Mouse (Mus musculus) midbrain, embryonic 12.5 days (tissue): ENCODE results near the gene Braf. TPM values are rescaled to one million over a fixed set of nuclear protein-coding genes. Genes with fewer than 3 reads are reported as not detected.
A peak's percentile ranks its signal among the peaks of the same experiment; 100 is the strongest.
"Not testable (repeated sequence)": the region's sequence is repeated elsewhere in the genome, so short reads cannot be mapped to it uniquely, and the experiment has no call there.

Source experiments
- ATAC-seq: fragments of 200-750 bp; cut with Nextera tagmentation; 2 replicates; pipeline ENCODE4 v1.8.0; 2017; ENCODE audit warnings: low read depth, moderate TSS enrichment, moderate library complexity; ENCODE audit not compliant: low FRiP score
- H3K27ac ChIP-seq: fragments of 300-500 bp; sonication (generic); replicated peaks from 2 replicates; pipeline ENCODE4 v1.5.1; 2016; ENCODE audit warnings: mild to moderate bottlenecking
- H3K27me3 ChIP-seq: fragments of 300-500 bp; sonication (generic); 2 replicates; pipeline ENCODE4 v1.6.1; 2016; ENCODE audit warnings: mild to moderate bottlenecking
- H3K36me3 ChIP-seq: fragments of 300-500 bp; sonication (generic); 2 replicates; pipeline ENCODE4 v1.6.1; 2016
- H3K4me1 ChIP-seq: fragments of 300-500 bp; sonication (generic); 2 replicates; pipeline ENCODE4 v1.6.1; 2016
- H3K4me2 ChIP-seq: fragments of 300-500 bp; sonication (generic); replicated peaks from 2 replicates; pipeline ENCODE4 v1.6.1; 2016; ENCODE audit warnings: mild to moderate bottlenecking, moderate library complexity
- H3K4me3 ChIP-seq: fragments of 300-500 bp; sonication (generic); 2 replicates; pipeline ENCODE4 v1.5.1; 2016; ENCODE audit warnings: mild to moderate bottlenecking
- H3K9ac ChIP-seq: fragments of 300-500 bp; sonication (generic); replicated peaks from 2 replicates; pipeline ENCODE4 v1.6.1; 2016; ENCODE audit warnings: mild to moderate bottlenecking, moderate library complexity
- H3K9me3 ChIP-seq: fragments of 300-500 bp; sonication (generic); 2 replicates; pipeline ENCODE4 v1.6.1; 2016; ENCODE audit warnings: mild to moderate bottlenecking
- WGBS: fragments of 180-500 bp; shearing (Covaris S2); methylation state at CpG from one replicate; pipeline ENCODE4 v1.1.7; 2016; 5-methylcytosine and 5-hydroxymethylcytosine counted together
- polyA plus RNA-seq: library from polyadenylated mRNA; unstranded; fragments of >200 nt; fragmentation: Nextera tagmentation; extraction: Ambion mirVana; gene quantifications from 2 replicates; pipeline ENCODE4 v1.2.1, GENCODE M21; 2016

Braf gene
- polyA plus RNA-seq = 25.0 and 28.6 TPM in 2 replicates

GRCm38 (mm10) chr6:39724866-39725711, at the start of gene Braf:
Gene Braf, minus strand, starts transcription at chr6:39725463.
- Histone ChIP-seq H3K9ac (peak within 1 kb of the TSS; percentile 89), H3K9me3 (no peaks in the 10 kb centered on the region), H3K36me3 (no peaks in the 10 kb centered on the region), H3K27ac (peak within 1 kb of the TSS; percentile 96), H3K4me1 (peaks cover 25% of the 10 kb centered on the region), H3K4me2 (peak within 1 kb of the TSS; percentile 94), H3K4me3 (peak within 1 kb of the TSS; percentile 74), H3K27me3 (no peaks in the 10 kb centered on the region)
- ATAC-seq = peak; percentile 91
- WGBS = under 1% methylated on average over 52 of the region's 101 CpGs

GRCm38 (mm10) chr6:39775029-39775428, 49.8 kb upstream of the Braf start:
- H3K27ac ChIP-seq = no peak overlapping the region
- H3K4me1 ChIP-seq = no peaks in the 10 kb centered on the region
- H3K27me3 ChIP-seq = peaks cover under 1% of the 10 kb centered on the region; the same call in 1 of the 2 replicates
- no peak overlapping the region for H3K4me3 ChIP-seq
- ATAC-seq = no peak
- 95% methylated on average over 9 of the region's 9 CpGs for WGBS
- no peak overlapping the region for H3K9ac ChIP-seq
- H3K36me3 ChIP-seq = no peaks in the 10 kb centered on the region
- H3K4me2 ChIP-seq = no peak overlapping the region
- no peaks in the 10 kb centered on the region for H3K9me3 ChIP-seq

- Histone ChIP-seq H3K27ac (no peak overlapping the region), H3K27me3 (no peaks in the 10 kb centered on the region), H3K9me3 (no peaks in the 10 kb centered on the region), H3K4me2 (no peak overlapping the region), H3K4me3 (no peak overlapping the region), H3K9ac (no peak overlapping the region), H3K36me3 (no peaks in the 10 kb centered on the region), H3K4me1 (no peaks in the 10 kb centered on the region)
- WGBS = 98% methylated on average over 2 of the region's 2 CpGs
- ATAC-seq = no peak
These were observed 32.0 kb upstream of the Braf start for GRCm38 (mm10) chr6:39757229-39757628.

GRCm38 (mm10) chr6:39749881-39750280, 24.6 kb upstream of the Braf start:
- Histone ChIP-seq H3K4me1 (0 out of 2 replicates have a peak, but pooled peaks cover 3% of the 10 kb centered on the region), H3K27me3 (no peaks in the 10 kb centered on the region), H3K27ac (no peak overlapping the region), H3K36me3 (no peaks in the 10 kb centered on the region), H3K4me2 (no peak overlapping the region), H3K4me3 (no peak overlapping the region), H3K9ac (no peak overlapping the region), H3K9me3 (no peaks in the 10 kb centered on the region)
- 31% methylated on average over 6 of the region's 6 CpGs for WGBS
- no peak for ATAC-seq

GRCm38 (mm10) chr6:39747094-39747493, 21.8 kb upstream of the Braf start:
- no peak overlapping the region for H3K9ac ChIP-seq
- no peak overlapping the region for H3K4me2 ChIP-seq
- 21% methylated on average over 1 of the region's 1 CpGs for WGBS
- H3K4me1 ChIP-seq = 0 out of 2 replicates have a peak, but pooled peaks cover 3% of the 10 kb centered on the region
- no peaks in the 10 kb centered on the region for H3K27me3 ChIP-seq
- no peak for ATAC-seq
- H3K36me3 ChIP-seq = no peaks in the 10 kb centered on the region
- H3K27ac ChIP-seq = 0 out of 2 replicates have a peak overlapping the region, but pooled peaks have one; percentile 42
- H3K9me3 ChIP-seq = no peaks in the 10 kb centered on the region
- H3K4me3 ChIP-seq = no peak overlapping the region

- no peak for ATAC-seq
- no peak overlapping the region for H3K4me3 ChIP-seq
- H3K36me3 ChIP-seq = no peaks in the 10 kb centered on the region
- no peaks in the 10 kb centered on the region for H3K27me3 ChIP-seq
- 0 out of 2 replicates have a peak, but pooled peaks cover 3% of the 10 kb centered on the region for H3K4me1 ChIP-seq
- H3K4me2 ChIP-seq = no peak overlapping the region
- no peak overlapping the region for H3K9ac ChIP-seq
- H3K27ac ChIP-seq = no peak overlapping the region
- no peaks in the 10 kb centered on the region for H3K9me3 ChIP-seq
- WGBS = 100% methylated on average over 1 of the region's 1 CpGs
These were observed 20.2 kb upstream of the Braf start for GRCm38 (mm10) chr6:39745456-39745855.

- not testable (repeated sequence) for ATAC-seq, H3K9ac ChIP-seq, H3K27me3 ChIP-seq, H3K4me1 ChIP-seq, H3K27ac ChIP-seq, H3K9me3 ChIP-seq, H3K4me2 ChIP-seq, H3K36me3 ChIP-seq, H3K4me3 ChIP-seq
- 89% methylated on average over 9 of the region's 9 CpGs for WGBS
These were observed 14.4 kb upstream of the Braf start for GRCm38 (mm10) chr6:39739698-39740097.

- no peak overlapping the region for H3K27ac ChIP-seq
- no peaks in the 10 kb centered on the region for H3K27me3 ChIP-seq
- H3K9ac ChIP-seq = no peak overlapping the region
- H3K4me1 ChIP-seq = peaks cover 11% of the 10 kb centered on the region
- WGBS = 77% methylated on average over 5 of the region's 5 CpGs
- H3K4me2 ChIP-seq = no peak overlapping the region
- H3K4me3 ChIP-seq = no peak overlapping the region
- H3K36me3 ChIP-seq = no peaks in the 10 kb centered on the region
- no peaks in the 10 kb centered on the region for H3K9me3 ChIP-seq
- no peak for ATAC-seq
These were observed 2.8 kb upstream of the Braf start for GRCm38 (mm10) chr6:39728095-39728494.

GRCm38 (mm10) chr6:39726149-39726548, 886 bp upstream of the Braf start:
- Histone ChIP-seq H3K27me3 (no peaks in the 10 kb centered on the region), H3K9ac (no peak overlapping the region), H3K4me2 (no peak overlapping the region), H3K36me3 (no peaks in the 10 kb centered on the region), H3K4me1 (peaks cover 18% of the 10 kb centered on the region), H3K9me3 (no peaks in the 10 kb centered on the region), H3K27ac (no peak overlapping the region), H3K4me3 (no peak overlapping the region)
- WGBS = 75% methylated on average over 3 of the region's 3 CpGs
- no peak for ATAC-seq

- no peaks in the 10 kb centered on the region for H3K27me3 ChIP-seq
- H3K27ac ChIP-seq = peak overlapping the region; percentile 96
- H3K4me3 ChIP-seq = peak overlapping the region; percentile 74
- peaks cover 25% of the 10 kb centered on the region for H3K4me1 ChIP-seq
- ATAC-seq = peak; percentile 60
- 0% methylated on average over 12 of the region's 12 CpGs for WGBS
- H3K36me3 ChIP-seq = no peaks in the 10 kb centered on the region
- peak overlapping the region; percentile 94 for H3K4me2 ChIP-seq
- H3K9me3 ChIP-seq = no peaks in the 10 kb centered on the region
- peak overlapping the region; percentile 89 for H3K9ac ChIP-seq
These were observed 759 bp downstream of the Braf start for GRCm38 (mm10) chr6:39724542-39724865.

GRCm38 (mm10) chr6:39724071-39724470, 1.2 kb downstream of the Braf start:
- Histone ChIP-seq H3K9me3 (no peaks in the 10 kb centered on the region), H3K27ac (peak overlapping the region; percentile 96; the same call in 1 of the 2 replicates), H3K4me1 (peaks cover 25% of the 10 kb centered on the region), H3K4me3 (peak overlapping the region; percentile 74), H3K36me3 (no peaks in the 10 kb centered on the region), H3K27me3 (no peaks in the 10 kb centered on the region), H3K4me2 (peak overlapping the region; percentile 94), H3K9ac (peak overlapping the region; percentile 89)
- 3% methylated on average over 7 of the region's 7 CpGs for WGBS
- no peak for ATAC-seq

- Histone ChIP-seq H3K4me3 (no peak overlapping the region), H3K36me3 (no peaks in the 10 kb centered on the region), H3K9me3 (no peaks in the 10 kb centered on the region), H3K27me3 (no peaks in the 10 kb centered on the region), H3K4me2 (no peak overlapping the region), H3K4me1 (peaks cover 20% of the 10 kb centered on the region; the same call in 1 of the 2 replicates), H3K27ac (no peak overlapping the region), H3K9ac (no peak overlapping the region)
- 76% methylated on average over 6 of the region's 6 CpGs for WGBS
- ATAC-seq = no peak
These were observed 6.7 kb downstream of the Braf start for GRCm38 (mm10) chr6:39718567-39718966.
